Mouse (Mus musculus) heart, postnatal 36 days (tissue): ENCODE results near the gene Rab11a. TPM values are rescaled to one million over a fixed set of nuclear protein-coding genes. Genes with fewer than 3 reads are reported as not detected.

Experiments
- DNase-seq, 2 experiments: peaks; one replicate each; pipeline ENCODE4 v3.0.0; 2021 to 2022
- intact Hi-C: fragments of 180-260 bp; cut with DNase I; formaldehyde crosslinking; loops from one replicate; pipeline ENCODE4 v1.15.1; 2025
- total RNA-seq, 2 experiments: library from RNA; stranded (reverse); gene quantifications; 2 replicates each; pipeline ENCODE4 v1.2.3; 2021

Gene Rab11a
- 100 to 1,000 TPM; 181 to 194 TPM for total RNA-seq

GRCm38 (mm10) chr9:64737406-64738201 is at the start of gene Rab11a:
TSS of gene Rab11a (minus strand) at chr9:64737758.
- DNase-seq: peak; percentile 97 to 98
- intact Hi-C loops: loop anchor here (5.0 to 10.0 kb wide), 2 partner anchors 75 to 393 kb away; partner anchors contain the start of genes Dennd4a and Dis3l

- intact Hi-C loops: no loop called here
- no peak for DNase-seq
Observed at GRCm38 (mm10) chr9:64786216-64786905, 48.8 kb upstream of the Rab11a start.

- DNase-seq: peak; percentile 67 to 82
- intact Hi-C loops: loop anchor here (5.0 kb wide), 1 partner anchor 77 kb away; no protein-coding TSS in a partner anchor
Observed at GRCm38 (mm10) chr9:64784841-64785240, 47.3 kb upstream of the Rab11a start.

GRCm38 (mm10) chr9:64783511-64783910 is 46.0 kb upstream of the Rab11a start:
- intact Hi-C loops: loop anchor here (2.0 to 5.0 kb wide), 2 partner anchors 79 to 119 kb away; no protein-coding TSS in a partner anchor
- DNase-seq: no peak

GRCm38 (mm10) chr9:64779628-64780027 is 42.1 kb upstream of the Rab11a start:
- no peak for DNase-seq
- intact Hi-C loops: loop anchor here (2.0 to 5.0 kb wide), 4 partner anchors 33 to 181 kb away; partner anchors contain the start of gene Ints14

GRCm38 (mm10) chr9:64778151-64778550 is 40.6 kb upstream of the Rab11a start:
- intact Hi-C loops: loop anchor here (2.0 kb wide), 3 partner anchors 35 to 183 kb away; partner anchors contain the start of gene Ints14
- DNase-seq: no peak

GRCm38 (mm10) chr9:64777441-64777987 is 40.0 kb upstream of the Rab11a start:
- intact Hi-C loops: no loop called here

GRCm38 (mm10) chr9:64775491-64775890 is 37.9 kb upstream of the Rab11a start:
- intact Hi-C loops: no loop called here
- DNase-seq: no peak

More at GRCm38 (mm10) chr9:64777441-64777987, 40.0 kb upstream of the Rab11a start:
- no peak for DNase-seq

- no peak for DNase-seq
- intact Hi-C loops: no loop called here
Observed at GRCm38 (mm10) chr9:64774883-64775282, 37.3 kb upstream of the Rab11a start.

GRCm38 (mm10) chr9:64774411-64774811 is 36.9 kb upstream of the Rab11a start:
- intact Hi-C loops: no loop called here
- DNase-seq: peak in 1 of 2 experiments; percentile 44

GRCm38 (mm10) chr9:64773936-64774335 is 36.4 kb upstream of the Rab11a start:
- DNase-seq: no peak
- intact Hi-C loops: no loop called here

- intact Hi-C loops: no loop called here
- no peak for DNase-seq
Observed at GRCm38 (mm10) chr9:64773254-64773653, 35.7 kb upstream of the Rab11a start.

GRCm38 (mm10) chr9:64771236-64771635 is 33.7 kb upstream of the Rab11a start:
- peak; percentile 47 to 51 for DNase-seq
- intact Hi-C loops: no loop called here

- DNase-seq: no peak
- intact Hi-C loops: no loop called here
Observed at GRCm38 (mm10) chr9:64770411-64770849, 32.9 kb upstream of the Rab11a start.

GRCm38 (mm10) chr9:64769911-64770310 is 32.4 kb upstream of the Rab11a start:
- intact Hi-C loops: no loop called here
- DNase-seq: no peak

GRCm38 (mm10) chr9:64769066-64769695 is 31.6 kb upstream of the Rab11a start:
- intact Hi-C loops: no loop called here
- peak; percentile 45 to 64 for DNase-seq

GRCm38 (mm10) chr9:64767796-64768195 is 30.2 kb upstream of the Rab11a start:
- intact Hi-C loops: no loop called here
- DNase-seq: no peak

- no peak for DNase-seq
- intact Hi-C loops: no loop called here
Observed at GRCm38 (mm10) chr9:64766136-64766535, 28.6 kb upstream of the Rab11a start.

GRCm38 (mm10) chr9:64764824-64765223 is 27.3 kb upstream of the Rab11a start:
- intact Hi-C loops: no loop called here
- no peak for DNase-seq

GRCm38 (mm10) chr9:64758052-64758451 is 20.5 kb upstream of the Rab11a start:
- intact Hi-C loops: no loop called here

GRCm38 (mm10) chr9:64752575-64752974 is 15.0 kb upstream of the Rab11a start:
- intact Hi-C loops: no loop called here
- DNase-seq: no peak

More at GRCm38 (mm10) chr9:64758052-64758451, 20.5 kb upstream of the Rab11a start:
- DNase-seq: no peak
